Mouse (Mus musculus): Measurements from ENCODE around the gene Clps. TPM values are rescaled to one million over a fixed set of nuclear protein-coding genes. Genes with fewer than 3 reads are reported as not detected.

The Clps gene
- not detected in 2 replicates for polyA plus RNA-seq (2014; fragmentation: Nextera tagmentation; extraction: Ambion mirVana)

GRCm38 (mm10) chr17:28560598-28560997 is at the start of gene Clps:
Clps (minus strand) TSS chr17:28560766.
- Histone ChIP-seq H3K27me3 (ENCODE audit: control insufficient read depth, insufficient read depth, low read length) (no peaks in the 10 kb centered on the region), H3K27ac (ENCODE audit: low read depth, low read length) (no peak within 1 kb of the TSS), H3K9ac (replicated peaks; ENCODE audit: low read depth, low read length) (no peak within 1 kb of the TSS), H3K36me3 (ENCODE audit: control insufficient read depth, insufficient read depth, low read length) (no peaks in the 10 kb centered on the region), H3K4me1 (ENCODE audit: control insufficient read depth, insufficient read depth, low read length) (no peaks in the 10 kb centered on the region), H3K9me3 (ENCODE audit: control insufficient read depth, low read length) (no peaks in the 10 kb centered on the region), H3K4me3 (ENCODE audit: low read depth, low read length) (no peak within 1 kb of the TSS), H3K4me2 (ENCODE audit: low read depth, low read length) (no peak within 1 kb of the TSS)
- WGBS: 95% methylated on average over 4 of the region's 4 CpGs
- no peak for ATAC-seq (ENCODE audit: low read depth)

GRCm38 (mm10) chr17:28609543-28609942 is 49.0 kb upstream of the Clps start:
- Histone ChIP-seq H3K9me3 (ENCODE audit: control insufficient read depth, low read length) (no peaks in the 10 kb centered on the region), H3K9ac (replicated peaks; ENCODE audit: low read depth, low read length) (no peak overlapping the region), H3K4me3 (ENCODE audit: low read depth, low read length) (no peak overlapping the region), H3K27ac (ENCODE audit: low read depth, low read length) (no peak overlapping the region), H3K27me3 (ENCODE audit: control insufficient read depth, insufficient read depth, low read length) (no peaks in the 10 kb centered on the region), H3K4me2 (ENCODE audit: low read depth, low read length) (no peak overlapping the region), H3K4me1 (ENCODE audit: control insufficient read depth, insufficient read depth, low read length) (no peaks in the 10 kb centered on the region), H3K36me3 (ENCODE audit: control insufficient read depth, insufficient read depth, low read length) (peaks cover 19% of the 10 kb centered on the region)
- 84% methylated on average over 3 of the region's 3 CpGs for WGBS
- ATAC-seq (ENCODE audit: low read depth): no peak

- Histone ChIP-seq H3K9ac (replicated peaks; ENCODE audit: low read depth, low read length) (no peak overlapping the region), H3K4me3 (ENCODE audit: low read depth, low read length) (no peak overlapping the region), H3K4me1 (ENCODE audit: control insufficient read depth, insufficient read depth, low read length) (no peaks in the 10 kb centered on the region), H3K27ac (ENCODE audit: low read depth, low read length) (no peak overlapping the region), H3K36me3 (ENCODE audit: control insufficient read depth, insufficient read depth, low read length) (peaks cover 67% of the 10 kb centered on the region), H3K9me3 (ENCODE audit: control insufficient read depth, low read length) (no peaks in the 10 kb centered on the region), H3K27me3 (ENCODE audit: control insufficient read depth, insufficient read depth, low read length) (no peaks in the 10 kb centered on the region), H3K4me2 (ENCODE audit: low read depth, low read length) (no peak overlapping the region)
- no peak for ATAC-seq (ENCODE audit: low read depth)
- WGBS: 82% methylated on average over 9 of the region's 9 CpGs
Measured at GRCm38 (mm10) chr17:28601557-28602250, 41.1 kb upstream of the Clps start.

GRCm38 (mm10) chr17:28600780-28601179 is 40.2 kb upstream of the Clps start:
- Histone ChIP-seq H3K27me3 (ENCODE audit: control insufficient read depth, insufficient read depth, low read length) (no peaks in the 10 kb centered on the region), H3K27ac (ENCODE audit: low read depth, low read length) (no peak overlapping the region), H3K4me2 (ENCODE audit: low read depth, low read length) (no peak overlapping the region), H3K36me3 (ENCODE audit: control insufficient read depth, insufficient read depth, low read length) (peaks cover 65% of the 10 kb centered on the region), H3K9me3 (ENCODE audit: control insufficient read depth, low read length) (no peaks in the 10 kb centered on the region), H3K9ac (replicated peaks; ENCODE audit: low read depth, low read length) (no peak overlapping the region), H3K4me1 (ENCODE audit: control insufficient read depth, insufficient read depth, low read length) (no peaks in the 10 kb centered on the region), H3K4me3 (ENCODE audit: low read depth, low read length) (no peak overlapping the region)
- 98% methylated on average over 5 of the region's 5 CpGs for WGBS
- ATAC-seq (ENCODE audit: low read depth): no peak

- H3K27me3 ChIP-seq (ENCODE audit: control insufficient read depth, insufficient read depth, low read length): no peaks in the 10 kb centered on the region
- H3K27ac ChIP-seq (ENCODE audit: low read depth, low read length): no peak overlapping the region
- no peaks in the 10 kb centered on the region for H3K9me3 ChIP-seq (ENCODE audit: control insufficient read depth, low read length)
- H3K9ac ChIP-seq (replicated peaks; ENCODE audit: low read depth, low read length): no peak overlapping the region
- H3K4me3 ChIP-seq (ENCODE audit: low read depth, low read length): no peak overlapping the region
- H3K4me1 ChIP-seq (ENCODE audit: control insufficient read depth, insufficient read depth, low read length): no peaks in the 10 kb centered on the region
- no peak for ATAC-seq (ENCODE audit: low read depth)
- H3K4me2 ChIP-seq (ENCODE audit: low read depth, low read length): no peak overlapping the region
- peaks cover 72% of the 10 kb centered on the region for H3K36me3 ChIP-seq (ENCODE audit: control insufficient read depth, insufficient read depth, low read length)
- 78% methylated on average over 4 of the region's 4 CpGs for WGBS
Measured at GRCm38 (mm10) chr17:28593965-28594364, 33.4 kb upstream of the Clps start.

- H3K9me3 ChIP-seq (ENCODE audit: control insufficient read depth, low read length): no peaks in the 10 kb centered on the region
- no peaks in the 10 kb centered on the region for H3K4me1 ChIP-seq (ENCODE audit: control insufficient read depth, insufficient read depth, low read length)
- H3K36me3 ChIP-seq (ENCODE audit: control insufficient read depth, insufficient read depth, low read length): peaks cover 73% of the 10 kb centered on the region
- H3K27me3 ChIP-seq (ENCODE audit: control insufficient read depth, insufficient read depth, low read length): no peaks in the 10 kb centered on the region
- H3K27ac ChIP-seq (ENCODE audit: low read depth, low read length): no peak overlapping the region
- H3K9ac ChIP-seq (replicated peaks; ENCODE audit: low read depth, low read length): no peak overlapping the region
- no peak overlapping the region for H3K4me2 ChIP-seq (ENCODE audit: low read depth, low read length)
- no peak overlapping the region for H3K4me3 ChIP-seq (ENCODE audit: low read depth, low read length)
- no peak for ATAC-seq (ENCODE audit: low read depth)
- 31% methylated on average over 4 of the region's 4 CpGs for WGBS
Measured at GRCm38 (mm10) chr17:28592998-28593397, 32.4 kb upstream of the Clps start.

- no peak overlapping the region for H3K27ac ChIP-seq (ENCODE audit: low read depth, low read length)
- H3K9me3 ChIP-seq (ENCODE audit: control insufficient read depth, low read length): no peaks in the 10 kb centered on the region
- no peaks in the 10 kb centered on the region for H3K4me1 ChIP-seq (ENCODE audit: control insufficient read depth, insufficient read depth, low read length)
- no peak for ATAC-seq (ENCODE audit: low read depth)
- peaks cover 61% of the 10 kb centered on the region for H3K36me3 ChIP-seq (ENCODE audit: control insufficient read depth, insufficient read depth, low read length)
- H3K4me3 ChIP-seq (ENCODE audit: low read depth, low read length): no peak overlapping the region
- no peak overlapping the region for H3K9ac ChIP-seq (replicated peaks; ENCODE audit: low read depth, low read length)
- H3K4me2 ChIP-seq (ENCODE audit: low read depth, low read length): no peak overlapping the region
- WGBS: 95% methylated on average over 5 of the region's 5 CpGs
- no peaks in the 10 kb centered on the region for H3K27me3 ChIP-seq (ENCODE audit: control insufficient read depth, insufficient read depth, low read length)
Measured at GRCm38 (mm10) chr17:28591476-28591875, 30.9 kb upstream of the Clps start.

- H3K4me2 ChIP-seq (ENCODE audit: low read depth, low read length): no peak overlapping the region
- no peak for ATAC-seq (ENCODE audit: low read depth)
- no peaks in the 10 kb centered on the region for H3K4me1 ChIP-seq (ENCODE audit: control insufficient read depth, insufficient read depth, low read length)
- no peak overlapping the region for H3K4me3 ChIP-seq (ENCODE audit: low read depth, low read length)
- no peaks in the 10 kb centered on the region for H3K27me3 ChIP-seq (ENCODE audit: control insufficient read depth, insufficient read depth, low read length)
- H3K9ac ChIP-seq (replicated peaks; ENCODE audit: low read depth, low read length): no peak overlapping the region
- 93% methylated on average over 3 of the region's 3 CpGs for WGBS
- peaks cover 56% of the 10 kb centered on the region for H3K36me3 ChIP-seq (ENCODE audit: control insufficient read depth, insufficient read depth, low read length)
- no peaks in the 10 kb centered on the region for H3K9me3 ChIP-seq (ENCODE audit: control insufficient read depth, low read length)
- H3K27ac ChIP-seq (ENCODE audit: low read depth, low read length): no peak overlapping the region
Measured at GRCm38 (mm10) chr17:28590596-28590995, 30.0 kb upstream of the Clps start.

GRCm38 (mm10) chr17:28588591-28588990 is 28.0 kb upstream of the Clps start:
- H3K36me3 ChIP-seq (ENCODE audit: control insufficient read depth, insufficient read depth, low read length): peaks cover 50% of the 10 kb centered on the region
- H3K27me3 ChIP-seq (ENCODE audit: control insufficient read depth, insufficient read depth, low read length): no peaks in the 10 kb centered on the region
- no peak overlapping the region for H3K9ac ChIP-seq (replicated peaks; ENCODE audit: low read depth, low read length)
- H3K4me3 ChIP-seq (ENCODE audit: low read depth, low read length): no peak overlapping the region
- H3K9me3 ChIP-seq (ENCODE audit: control insufficient read depth, low read length): no peaks in the 10 kb centered on the region
- WGBS: 80% methylated on average over 2 of the region's 2 CpGs
- no peak overlapping the region for H3K27ac ChIP-seq (ENCODE audit: low read depth, low read length)
- no peak for ATAC-seq (ENCODE audit: low read depth)
- no peak overlapping the region for H3K4me2 ChIP-seq (ENCODE audit: low read depth, low read length)
- no peaks in the 10 kb centered on the region for H3K4me1 ChIP-seq (ENCODE audit: control insufficient read depth, insufficient read depth, low read length)

Data from neural tube, embryonic 14.5 days (tissue).